Mouse (Mus musculus) cerebellum, adult 8-10 months (tissue): ENCODE results near the gene Grap2.

Source experiments
- DNase-seq: peaks from one replicate; pipeline ENCODE4 v3.0.0; 2022

The Grap2 gene

DNA sequence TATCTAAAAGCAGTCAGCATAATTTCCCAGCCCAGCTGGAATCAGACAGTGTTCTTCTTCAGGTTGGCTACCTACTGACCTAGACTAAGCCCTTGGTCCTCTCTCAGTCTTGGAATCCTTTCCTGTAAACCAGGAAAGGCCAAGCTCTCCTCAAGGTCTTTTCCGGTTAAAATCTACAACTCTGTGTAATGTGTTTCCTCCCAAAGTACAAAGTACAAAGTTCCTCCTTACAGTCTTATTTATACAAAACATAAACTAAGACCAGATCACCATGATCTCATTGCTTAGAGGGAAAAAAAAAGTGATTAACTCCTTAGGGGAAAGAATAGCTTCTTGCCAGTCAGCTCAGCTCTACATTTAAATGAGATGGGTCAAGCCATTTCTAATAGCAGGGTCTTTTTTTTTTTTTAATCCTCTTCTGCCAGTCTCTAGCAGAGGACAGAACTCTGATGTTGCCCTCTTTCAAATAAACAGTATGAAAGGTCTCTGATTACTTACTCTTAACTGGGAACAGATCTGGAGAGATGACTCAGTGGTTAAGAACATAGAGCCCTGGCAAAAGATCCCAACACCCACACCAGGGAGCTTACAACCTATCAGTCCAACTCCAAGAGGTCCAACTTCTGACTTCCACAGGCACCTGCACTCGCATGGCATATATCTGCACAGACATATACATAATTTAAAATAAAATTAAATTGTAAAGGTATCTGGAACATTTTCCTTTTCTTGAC is 69.5 kb downstream of the Grap2 start:
- no peak for DNase-seq

DNA sequence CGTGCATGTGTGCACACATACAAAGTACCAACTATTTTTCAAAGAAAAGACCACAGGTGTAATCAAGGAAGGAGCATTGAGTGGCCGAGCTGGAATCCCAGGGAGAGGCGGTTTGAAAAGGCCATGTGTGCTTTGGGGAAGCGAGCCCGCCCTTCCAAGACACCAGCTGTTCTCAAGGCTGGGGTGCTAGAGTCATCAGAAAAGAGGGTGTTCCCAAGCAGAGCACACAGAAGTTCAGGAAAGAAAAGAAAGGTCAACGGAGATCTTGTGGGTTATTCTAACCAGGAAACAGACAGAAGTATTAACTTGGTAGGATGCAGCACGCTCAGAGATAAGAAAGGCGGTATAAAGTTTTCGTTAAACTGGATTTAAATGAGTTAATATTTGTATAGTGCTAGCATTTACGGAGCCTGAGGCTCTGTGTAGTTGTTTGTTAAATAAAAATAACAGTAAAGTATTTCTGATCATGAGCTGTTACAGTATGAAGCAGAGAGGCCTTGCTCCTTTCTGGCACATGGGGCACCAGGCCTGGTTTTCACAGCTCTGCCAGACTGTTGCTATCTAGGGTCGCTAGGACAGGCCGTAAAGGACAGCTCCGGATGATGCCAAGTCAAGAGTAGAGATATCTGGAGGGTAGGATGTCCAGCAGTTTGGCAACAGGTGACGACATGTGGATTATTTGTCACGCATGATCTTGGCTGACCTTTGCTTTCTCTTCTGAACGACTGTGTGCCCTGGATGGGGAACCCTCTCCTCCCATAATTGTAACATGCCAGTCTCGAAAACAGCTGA is 72.8 kb downstream of the Grap2 start:
- DNase-seq, result no peak

DNA sequence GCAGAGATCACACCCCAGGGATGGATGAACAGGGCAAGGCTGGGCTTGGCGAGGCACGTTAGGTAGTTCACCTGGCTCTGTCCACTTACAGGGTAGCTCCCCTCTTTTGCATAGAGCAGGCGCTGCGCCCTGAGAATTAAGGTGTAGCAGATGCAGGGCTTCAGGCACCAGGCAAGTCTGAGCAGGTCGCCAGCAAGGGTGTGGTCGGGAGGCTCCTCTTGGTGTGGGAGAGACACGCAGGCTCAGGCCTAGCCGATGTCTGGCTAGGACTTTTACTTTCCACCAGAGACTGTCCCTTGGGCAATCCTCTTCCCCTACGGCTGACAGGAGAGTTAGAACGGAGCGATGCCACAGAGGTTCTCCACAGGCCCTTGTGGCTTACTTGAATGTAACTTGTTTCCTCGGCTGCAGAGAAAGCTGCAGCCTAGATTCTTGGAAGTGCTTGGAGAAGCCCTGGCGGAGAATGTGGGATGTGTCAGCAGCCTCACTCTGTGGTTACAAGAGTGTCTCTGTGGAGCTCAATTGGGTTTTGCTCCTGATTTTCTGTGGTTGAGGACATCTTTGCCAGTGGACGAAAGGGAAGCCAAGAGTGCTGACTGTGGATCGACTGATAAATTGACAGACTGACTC is 76.7 kb downstream of the Grap2 start:
- no peak for DNase-seq

DNA sequence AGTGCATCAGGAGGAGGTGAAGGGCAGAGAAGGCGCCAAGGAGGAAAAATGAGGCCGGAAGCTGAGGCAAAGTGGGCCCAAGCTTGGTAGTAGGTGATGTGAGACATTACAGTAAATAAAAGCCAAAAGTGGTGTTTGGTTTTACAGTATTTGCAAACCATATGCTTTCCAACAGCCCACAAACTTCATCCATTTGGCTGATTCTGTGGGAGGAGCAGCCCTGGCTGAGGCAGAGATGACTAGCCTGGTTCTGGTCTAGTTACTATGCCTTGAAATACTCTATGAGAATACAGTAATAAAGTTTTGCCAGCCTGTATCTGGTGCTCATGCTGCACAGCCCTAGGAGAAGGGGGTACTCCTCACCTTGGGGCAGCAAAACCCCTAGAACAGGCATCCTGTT is 78.0 kb downstream of the Grap2 start:
- DNase-seq, result no peak

DNA sequence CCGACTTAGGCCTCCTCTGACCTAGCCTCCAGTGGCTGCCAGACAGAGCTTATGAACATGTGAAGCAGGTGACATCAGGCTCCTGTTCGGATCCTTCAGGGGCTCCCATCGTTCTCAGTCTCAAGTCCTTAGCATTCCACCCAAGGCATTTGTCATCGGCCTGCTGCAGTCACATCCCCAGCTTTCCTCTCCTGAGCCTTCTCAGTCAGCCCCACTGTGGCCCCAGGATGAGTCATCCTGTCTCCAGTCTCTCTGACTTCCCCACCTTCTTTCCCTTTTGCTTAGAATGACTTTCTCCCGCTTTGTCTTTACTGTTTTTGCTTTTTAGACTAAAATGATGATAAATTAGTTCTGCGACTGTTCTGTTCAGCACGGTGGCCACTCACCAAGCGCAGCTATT is 81.5 kb downstream of the Grap2 start:
- no peak for DNase-seq

DNA sequence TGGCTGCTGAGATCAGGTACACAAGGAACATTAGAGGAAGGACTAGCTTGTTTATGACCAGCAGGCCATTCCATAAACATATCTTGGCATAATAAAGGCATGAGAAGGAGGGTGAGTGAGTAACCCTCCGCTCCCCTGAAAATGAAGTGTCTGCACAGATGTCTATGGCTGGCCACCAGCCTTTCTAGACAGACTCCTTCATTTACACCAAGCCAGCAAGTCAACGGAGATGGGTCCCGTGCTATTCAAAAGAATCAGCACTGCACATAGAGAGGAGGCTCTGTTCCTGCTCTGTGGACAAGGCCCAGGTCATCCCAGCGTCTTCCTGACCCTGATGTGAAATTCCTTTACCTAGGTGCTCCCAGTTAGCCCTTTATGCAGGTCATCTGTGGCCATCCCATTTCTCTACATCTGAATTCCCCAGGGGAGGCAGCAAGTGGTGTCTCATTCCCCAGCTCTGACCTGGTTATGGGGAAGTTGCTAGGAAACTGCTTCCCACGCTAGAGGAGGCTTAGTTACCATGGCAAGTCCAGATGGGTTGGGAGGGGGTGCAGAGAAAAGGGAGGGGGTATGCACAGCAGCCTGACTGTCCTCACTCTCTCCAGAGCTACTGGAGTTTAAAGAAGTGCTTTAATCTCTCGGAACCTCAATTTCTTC is 86.5 kb downstream of the Grap2 start:
- no peak for DNase-seq

DNA sequence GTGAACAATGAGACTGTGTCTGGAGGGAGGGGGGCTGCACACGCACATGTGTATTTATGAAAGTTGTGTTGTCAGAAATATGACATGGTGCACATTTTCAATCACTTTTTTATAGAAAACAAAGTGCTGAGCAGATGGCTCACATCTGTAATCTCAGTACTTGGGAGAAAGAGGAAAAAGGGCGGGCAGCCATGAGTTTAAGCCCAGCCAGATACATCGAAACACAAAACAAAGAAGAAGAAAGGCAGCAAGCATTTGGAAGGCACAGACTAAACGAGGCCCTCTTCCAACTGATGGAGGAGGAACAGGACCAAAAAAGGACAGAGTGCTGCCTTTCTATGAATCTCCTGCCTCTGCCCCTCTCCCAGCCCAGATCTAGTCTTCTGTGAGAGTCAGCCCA is 88.6 kb downstream of the Grap2 start:
- DNase-seq, result no peak

DNA sequence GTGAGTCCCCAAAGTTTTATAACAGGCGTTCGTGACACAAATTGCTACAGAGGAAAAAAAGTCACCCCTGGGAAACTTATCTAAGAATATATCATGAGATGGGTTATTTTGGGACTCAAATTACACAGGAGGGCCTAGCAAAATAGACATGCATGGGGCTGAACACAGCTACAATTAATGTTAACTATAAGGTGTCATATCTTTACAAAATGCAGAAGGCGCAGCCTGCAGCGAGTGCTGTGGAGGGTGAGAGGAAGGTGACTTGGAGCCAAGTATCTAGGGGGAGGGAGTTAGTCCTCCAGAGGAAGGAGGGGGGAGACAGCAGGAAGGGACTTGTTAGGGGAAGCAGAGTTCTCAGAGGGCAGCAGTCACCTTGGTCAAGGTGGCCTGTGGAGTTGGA is 92.0 kb downstream of the Grap2 start:
- DNase-seq, result no peak

DNA sequence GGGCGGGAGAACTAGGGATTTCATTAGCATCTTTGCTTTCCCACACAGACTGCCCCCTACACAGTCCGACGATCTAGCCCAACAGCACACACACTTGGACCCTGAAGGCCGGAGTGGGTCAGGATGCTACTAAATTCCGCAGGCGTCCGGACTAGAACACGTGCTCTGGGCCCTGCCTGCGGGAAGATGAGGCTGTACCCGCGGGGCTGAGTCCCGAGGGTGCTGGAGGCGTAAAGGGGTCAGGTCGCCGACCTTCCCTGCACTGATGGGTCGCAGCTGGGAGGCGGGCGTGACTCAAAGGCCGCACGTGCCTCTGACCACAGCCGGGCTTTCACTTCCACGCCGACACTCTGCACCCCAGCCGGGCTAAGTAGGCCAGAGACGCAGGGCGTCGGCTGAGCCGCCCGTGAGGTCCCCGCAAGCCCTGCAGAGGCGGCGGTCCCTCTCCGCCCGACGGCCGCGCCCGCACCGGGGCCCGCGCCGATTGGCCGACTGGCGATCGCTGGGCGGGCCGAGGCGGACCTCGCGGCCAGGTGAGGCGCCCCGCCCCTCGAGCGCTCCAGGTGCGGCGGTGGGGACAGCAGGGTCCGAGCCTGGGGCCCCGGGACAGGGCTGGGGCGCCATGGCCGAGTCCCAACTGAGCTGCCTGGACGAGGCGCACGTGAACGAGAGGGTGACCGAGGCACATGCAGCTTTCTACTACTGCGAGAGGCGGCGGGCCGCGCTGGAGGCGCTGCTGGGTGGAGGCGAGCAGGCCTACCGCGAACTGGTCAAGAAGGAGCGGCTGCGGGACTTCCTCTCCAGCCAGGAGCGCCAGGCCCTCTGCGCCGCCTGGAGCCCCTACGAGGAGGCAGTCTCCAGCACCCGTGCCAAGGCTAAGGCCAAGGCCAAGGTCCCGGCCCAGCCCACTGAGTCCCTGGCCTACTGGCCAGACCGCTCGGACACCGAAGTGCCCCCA is 99.2 kb downstream of the Grap2 start, which contains the start of gene Fam83f:
Gene Fam83f, plus strand, starts transcription at position 553 of the 958 bp plus-strand sequence.
- no peak for DNase-seq

DNA sequence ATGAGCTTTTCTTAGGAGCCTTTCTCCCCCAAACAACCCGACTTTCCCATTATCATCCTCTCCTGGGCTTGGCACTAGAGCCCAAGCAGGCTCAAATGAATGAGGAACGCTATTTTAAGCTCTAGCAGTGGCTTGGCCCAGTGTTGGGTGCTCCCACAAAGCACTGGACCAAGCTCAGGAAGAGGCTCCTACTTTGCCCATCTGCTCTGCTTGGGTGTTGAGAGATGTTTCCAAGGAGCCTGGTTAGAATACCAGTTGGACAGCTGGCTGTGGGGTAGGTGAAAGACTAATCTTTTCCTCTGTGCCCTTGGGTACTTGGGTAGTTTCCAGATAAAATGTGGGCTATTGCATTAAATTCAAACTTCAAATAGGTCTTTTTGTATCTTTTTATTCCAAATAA is 100.4 kb downstream of the Grap2 start:
- no peak for DNase-seq

DNA sequence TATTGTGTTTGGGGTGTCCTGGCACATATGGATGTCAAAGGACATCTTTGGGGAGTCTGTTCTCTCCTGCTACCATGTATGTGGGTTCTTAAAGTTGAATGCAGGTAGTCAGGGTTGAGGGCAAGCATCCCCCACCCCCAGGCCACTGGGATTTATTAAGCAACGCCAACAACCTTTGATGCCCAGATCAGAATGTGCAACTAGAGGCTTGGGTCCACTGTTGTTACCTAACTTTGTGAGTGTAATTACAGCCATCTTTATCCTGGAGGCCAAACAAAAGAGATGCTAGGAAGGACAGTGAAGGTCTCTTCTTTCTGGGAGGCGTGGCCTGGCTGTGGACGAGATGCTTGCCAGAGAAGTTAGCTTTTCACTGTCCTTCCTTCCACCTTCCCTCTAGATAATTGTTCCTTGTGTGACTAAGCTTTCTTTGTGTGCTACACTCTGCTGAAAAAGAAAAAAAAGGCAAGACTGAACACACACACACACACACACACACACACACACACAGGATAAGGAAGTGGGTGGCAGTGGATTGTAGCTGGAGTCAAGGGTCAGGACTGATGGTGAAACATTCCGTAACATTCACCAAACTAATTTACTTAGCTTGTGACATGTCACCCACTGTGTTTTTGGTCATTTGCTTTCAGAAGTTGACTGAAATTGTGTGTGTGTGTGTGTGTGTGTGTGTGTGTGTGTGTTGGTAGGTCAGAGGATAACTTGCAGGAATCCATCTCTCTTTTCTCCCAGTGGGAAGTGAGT is 101.1 kb downstream of the Grap2 start:
- no peak for DNase-seq

DNA sequence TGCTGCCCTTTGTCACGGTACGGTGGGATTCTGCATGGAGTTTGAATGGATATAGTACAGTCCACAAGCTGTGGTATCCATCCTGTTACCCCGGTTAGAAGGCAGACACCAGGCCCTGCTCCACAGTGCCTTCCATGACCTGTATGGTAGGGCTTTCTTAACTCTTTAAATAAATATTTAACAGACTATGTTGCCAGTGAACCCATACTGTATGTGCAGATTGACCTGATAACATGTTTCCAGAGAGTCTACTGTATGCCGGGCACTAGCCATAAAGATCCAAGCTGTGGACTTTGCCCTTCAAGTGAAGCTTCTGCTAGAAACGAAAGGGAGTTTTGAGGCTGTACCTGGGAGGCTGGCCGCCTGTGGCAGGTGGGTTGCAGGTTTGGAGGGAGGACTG is 102.3 kb downstream of the Grap2 start:
- no peak for DNase-seq

DNA sequence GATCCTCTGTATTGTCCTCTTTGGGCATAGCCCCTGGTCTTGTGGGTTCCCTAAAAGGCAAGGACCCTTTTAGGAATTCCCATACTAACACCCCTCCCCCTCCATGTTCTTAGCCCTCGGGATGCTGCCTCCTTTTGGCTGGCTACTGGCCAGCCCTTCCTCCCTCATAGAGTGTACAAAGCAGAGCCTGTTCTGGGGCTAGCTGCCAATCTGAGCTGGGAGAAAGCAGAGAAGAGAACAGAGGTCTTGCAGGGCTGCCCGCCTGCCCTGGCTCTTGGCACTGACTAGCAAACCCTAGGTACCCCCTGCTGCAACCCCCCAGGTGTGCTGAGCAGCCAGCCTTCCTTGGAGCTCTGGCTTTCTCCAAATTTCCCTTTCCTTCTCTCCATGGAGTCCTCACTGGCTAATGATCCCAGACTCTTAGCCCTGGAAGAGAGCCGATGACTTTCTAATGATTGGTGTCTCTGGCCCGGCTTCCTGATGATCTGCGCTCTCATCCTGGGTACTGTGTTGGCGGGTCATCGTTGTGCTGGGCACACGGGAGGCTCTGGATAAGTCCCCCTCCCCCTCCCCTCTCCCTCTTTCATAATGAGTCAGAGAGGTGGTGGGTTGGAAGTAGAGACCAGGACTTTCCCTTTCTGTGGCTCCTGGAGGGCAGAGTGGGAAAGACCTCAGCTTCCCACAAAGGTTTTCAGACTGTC is 107.3 kb downstream of the Grap2 start:
- no peak for DNase-seq

DNA sequence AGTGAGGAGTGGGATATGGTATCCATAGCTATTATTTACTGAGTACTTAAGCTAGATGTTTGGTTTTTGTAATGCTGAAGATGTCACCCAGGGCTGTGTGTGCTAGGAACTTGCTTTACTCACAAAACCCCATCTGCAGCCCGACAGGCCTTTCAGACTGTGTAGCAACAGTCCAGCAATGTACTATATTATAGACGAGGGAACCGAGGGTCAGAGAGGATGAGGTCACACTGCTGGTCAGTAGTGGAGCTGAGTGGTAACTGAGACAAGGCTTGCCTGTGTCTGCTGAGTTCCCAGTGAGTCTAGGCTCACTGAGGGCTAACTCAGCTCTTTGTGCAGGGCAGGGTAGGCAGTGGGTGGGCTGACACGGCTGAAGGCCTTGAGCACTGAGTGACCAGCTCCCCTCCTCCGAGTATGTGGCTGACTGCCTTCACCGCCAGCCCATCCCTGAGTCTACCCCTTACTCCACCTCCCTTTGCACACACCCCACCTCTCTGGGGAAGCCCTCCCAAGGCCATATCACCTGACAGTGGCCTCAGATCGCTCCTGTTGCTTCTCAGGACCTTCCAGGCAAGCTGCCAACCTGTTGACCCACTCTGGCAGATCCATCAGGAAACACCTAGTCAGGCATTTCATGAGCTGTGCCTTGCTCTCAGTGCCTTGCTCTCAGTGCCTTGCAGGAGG is 108.1 kb downstream of the Grap2 start:
- no peak for DNase-seq

DNA sequence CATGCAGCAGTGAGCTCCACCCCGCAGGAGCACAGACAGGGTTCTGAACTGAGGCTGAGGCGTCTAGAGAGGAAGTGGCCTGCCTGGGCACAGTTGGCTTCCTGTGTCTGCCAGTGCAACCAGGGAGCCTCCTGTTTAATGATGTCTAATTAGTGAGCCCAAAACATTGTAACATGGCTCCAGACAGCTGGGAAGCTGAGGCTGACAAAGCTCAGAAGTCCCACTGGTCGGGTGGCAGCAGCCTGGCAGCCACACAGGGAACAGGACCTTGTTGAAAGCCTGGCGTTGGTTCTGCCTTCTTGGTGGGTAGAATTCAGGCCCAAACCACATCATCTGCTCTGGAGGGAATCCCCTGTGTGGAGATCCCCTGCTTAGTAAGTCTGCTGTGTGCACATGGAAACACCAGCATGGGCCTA is 109.1 kb downstream of the Grap2 start:
- DNase-seq, result no peak

DNA sequence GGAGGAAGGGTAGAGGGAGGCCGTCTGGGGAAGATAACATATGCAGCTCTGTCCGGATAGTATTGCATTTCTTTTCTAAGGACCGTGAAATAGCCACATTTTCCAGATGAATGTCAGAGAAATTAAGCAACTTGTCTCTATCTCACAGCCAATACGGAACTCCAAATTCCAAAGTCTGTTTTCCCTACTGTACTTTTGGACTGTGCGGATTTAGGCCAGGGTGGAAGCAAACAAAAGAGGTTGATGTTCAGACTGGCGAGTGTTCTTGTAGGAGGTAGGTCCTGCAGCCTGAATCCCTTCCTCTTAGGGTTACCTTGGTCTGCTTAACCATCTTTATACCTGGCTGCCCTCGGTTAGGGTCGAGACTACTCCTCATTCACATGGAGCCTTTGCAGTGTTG is 109.9 kb downstream of the Grap2 start:
- no peak for DNase-seq

DNA sequence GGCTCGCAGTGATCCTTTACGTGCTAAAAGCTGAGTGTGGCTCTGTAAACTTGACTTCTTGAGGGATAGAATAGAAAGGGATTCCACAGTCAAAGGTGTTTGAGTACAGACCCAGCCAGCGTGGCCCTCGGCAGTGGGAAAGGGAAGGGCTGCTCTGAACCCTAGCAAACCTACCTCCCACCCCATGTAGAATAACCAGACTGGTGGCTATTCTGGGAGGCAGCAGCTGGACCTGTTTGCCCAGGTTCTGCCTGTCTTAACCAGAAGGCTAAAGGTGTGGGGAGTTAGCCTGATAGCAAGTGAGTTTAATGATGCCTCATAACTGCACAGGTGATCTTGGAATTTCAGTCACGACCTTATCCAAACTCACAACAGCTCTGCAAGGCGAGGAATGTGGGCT is 110.8 kb downstream of the Grap2 start:
- no peak for DNase-seq

DNA sequence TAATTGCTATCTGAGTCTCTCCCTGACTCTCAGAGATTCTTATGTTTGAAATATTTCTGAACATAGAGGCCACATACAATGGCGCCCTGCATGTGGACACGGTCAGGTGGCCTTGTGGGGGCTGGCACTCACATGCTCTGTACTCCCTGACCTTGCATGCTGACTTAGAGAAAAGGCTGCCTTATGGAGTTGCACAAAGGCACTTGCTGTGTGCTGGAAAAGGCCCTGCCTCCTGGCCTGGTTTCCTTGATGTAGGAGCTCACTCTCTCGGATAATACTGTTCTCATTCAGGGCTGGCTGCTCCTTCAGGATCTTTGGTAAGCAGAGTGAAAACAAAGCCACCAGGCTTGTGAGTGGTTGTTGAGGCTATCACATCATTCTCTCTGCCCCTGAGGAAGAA is 111.6 kb downstream of the Grap2 start:
- no peak for DNase-seq

DNA sequence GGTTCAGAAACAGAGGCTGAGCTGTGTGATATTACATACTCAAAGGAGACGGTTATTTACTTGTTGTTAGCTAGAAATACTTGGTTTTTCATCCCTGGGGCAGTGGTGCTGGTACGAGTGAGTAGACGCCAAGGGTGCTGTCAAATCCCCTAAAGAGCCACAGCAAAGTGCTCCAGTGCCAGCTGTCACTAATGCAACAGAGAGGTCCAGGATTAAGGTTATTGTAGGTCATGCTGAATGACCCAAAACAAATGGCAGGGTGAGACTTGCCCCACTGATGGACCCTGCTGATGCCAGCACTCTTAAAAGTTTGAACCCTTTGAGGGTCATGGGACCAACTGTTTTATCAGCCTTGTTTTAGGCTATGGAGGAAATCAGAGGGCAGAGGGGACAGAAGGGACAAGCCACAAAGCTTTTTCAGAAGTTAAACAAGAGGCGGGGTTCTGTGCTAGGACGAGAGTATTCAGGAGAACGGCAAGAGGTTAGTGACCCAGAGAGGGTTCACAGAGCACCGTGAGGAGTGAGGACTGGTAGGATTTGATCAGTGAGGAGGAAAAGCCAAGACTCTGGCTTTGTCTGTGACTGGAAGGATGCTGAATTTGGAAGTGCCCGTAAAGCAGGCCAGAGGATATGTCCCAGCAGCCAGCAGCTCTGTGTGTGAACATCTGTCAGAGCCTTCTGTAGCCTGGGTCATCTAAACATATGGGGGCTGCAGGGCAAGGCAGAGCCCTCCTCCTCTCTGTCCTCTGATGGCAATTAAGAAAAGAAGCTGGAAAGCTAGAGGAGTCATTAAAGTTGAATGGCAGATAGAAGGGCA is 112.6 kb downstream of the Grap2 start:
- no peak for DNase-seq

DNA sequence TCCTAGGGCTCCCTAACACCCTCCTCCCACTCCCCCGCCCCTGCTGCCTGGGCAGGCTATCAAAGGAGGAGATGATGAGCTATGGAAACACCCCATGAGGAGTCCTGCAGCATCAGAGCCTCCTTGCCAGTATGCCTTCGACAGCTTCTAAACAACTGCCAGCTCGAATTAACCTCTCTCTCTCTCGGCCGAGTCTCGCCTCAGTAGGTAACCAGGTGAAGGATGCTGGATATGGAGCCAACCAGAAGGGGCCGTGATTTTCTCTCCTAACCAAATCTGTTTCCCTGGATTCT is 113.2 kb downstream of the Grap2 start:
- DNase-seq, result no peak
